Mouse (Mus musculus): ENCODE data around the gene Hapln3.

The Hapln3 gene

DNA sequence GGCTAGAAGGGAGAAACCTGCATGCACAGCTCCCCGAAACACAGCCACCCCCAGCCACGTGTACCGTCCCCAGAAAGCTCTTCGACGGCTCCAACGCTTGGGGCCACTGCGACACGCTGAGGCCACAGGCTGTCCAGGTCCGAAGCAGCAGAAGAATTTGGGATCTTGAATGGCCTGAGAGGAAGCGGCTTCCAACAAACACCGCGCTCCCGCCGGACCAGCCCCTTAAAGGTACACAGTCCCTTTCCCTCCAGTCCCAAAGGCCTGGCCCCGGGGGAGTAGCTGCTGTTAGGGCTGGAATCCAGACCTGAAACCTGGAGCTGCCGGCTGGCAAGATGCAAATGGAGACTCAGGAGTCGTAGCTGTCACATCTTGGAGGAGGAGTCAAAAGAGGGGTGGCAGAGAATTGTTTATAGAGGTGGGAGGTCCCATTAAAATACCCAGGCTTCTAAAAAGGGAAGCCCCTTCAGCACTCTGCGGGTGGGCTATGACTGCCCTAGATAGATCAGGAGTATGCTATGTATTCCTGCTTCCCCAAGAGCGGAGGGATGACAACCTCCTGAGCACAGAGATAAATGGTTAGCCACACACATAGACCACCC lies at the start of gene Hapln3:
TSS of gene Hapln3 (minus strand) at position 176 of the 602 bp plus-strand sequence.
- DNase-seq, result peak; percentile 23

GRCm38 (mm10) chr7:79173800-79174199 lies 43.0 kb upstream of the Hapln3 start:
- no peak for DNase-seq

GRCm38 (mm10) chr7:79171782-79172181 lies 41.0 kb upstream of the Hapln3 start:
- DNase-seq, result peak; percentile 7

DNA sequence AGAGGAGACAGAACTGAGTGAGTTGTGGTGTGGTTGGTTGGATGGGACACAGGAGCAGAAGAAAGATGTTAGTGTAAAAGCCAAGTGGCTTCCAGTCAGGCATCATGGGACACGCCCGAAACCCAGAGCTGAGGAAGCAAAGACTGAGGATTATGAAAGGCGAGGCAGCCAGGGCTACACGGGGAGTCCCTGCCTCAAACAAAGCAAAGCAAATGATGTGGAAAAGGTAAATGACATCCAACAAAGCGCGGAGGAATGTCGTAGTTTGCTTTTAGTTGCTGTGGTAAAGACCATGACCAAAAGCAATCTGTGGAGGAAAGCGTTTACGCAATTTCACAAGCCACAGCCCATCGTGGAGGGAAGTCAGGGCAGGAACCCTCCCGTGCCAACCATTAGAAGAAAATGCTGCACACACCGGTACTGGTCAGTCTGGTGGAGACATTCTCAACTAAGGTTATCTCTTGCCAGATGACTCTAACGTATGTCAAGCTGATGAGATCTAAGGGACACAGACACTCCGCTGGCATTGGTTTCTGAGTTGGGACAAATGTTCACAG lies 36.3 kb upstream of the Hapln3 start:
- DNase-seq, result no peak

GRCm38 (mm10) chr7:79159406-79159805 lies 28.6 kb upstream of the Hapln3 start:
- DNase-seq, result no peak

DNA sequence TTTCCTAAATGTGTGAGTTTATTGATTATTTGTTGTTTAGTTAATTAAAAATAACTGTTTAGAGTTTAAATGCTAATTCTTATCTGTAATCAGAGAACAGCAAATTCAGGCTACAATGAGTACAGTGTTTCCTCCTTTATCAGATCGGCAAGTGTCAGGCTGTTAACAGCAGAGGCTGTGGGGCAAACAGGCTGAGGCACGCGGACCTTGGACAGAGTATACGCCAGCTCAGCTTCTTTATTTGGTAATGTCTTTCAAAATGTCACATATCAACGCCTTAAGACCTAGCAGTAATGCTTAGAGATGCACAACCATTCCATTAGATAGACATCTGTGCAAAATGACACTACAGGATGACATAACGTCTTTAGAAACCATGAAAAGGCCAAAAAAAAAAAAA lies 18.7 kb upstream of the Hapln3 start:
- no peak for DNase-seq

GRCm38 (mm10) chr7:79148711-79149266 lies 18.0 kb upstream of the Hapln3 start, which contains the start of gene Mfge8:
Gene Mfge8 (minus strand): TSS chr7:79149060.
- DNase-seq, result peak; percentile 85

GRCm38 (mm10) chr7:79147931-79148653 lies 17.3 kb upstream of the Hapln3 start:
- no peak for DNase-seq

DNA sequence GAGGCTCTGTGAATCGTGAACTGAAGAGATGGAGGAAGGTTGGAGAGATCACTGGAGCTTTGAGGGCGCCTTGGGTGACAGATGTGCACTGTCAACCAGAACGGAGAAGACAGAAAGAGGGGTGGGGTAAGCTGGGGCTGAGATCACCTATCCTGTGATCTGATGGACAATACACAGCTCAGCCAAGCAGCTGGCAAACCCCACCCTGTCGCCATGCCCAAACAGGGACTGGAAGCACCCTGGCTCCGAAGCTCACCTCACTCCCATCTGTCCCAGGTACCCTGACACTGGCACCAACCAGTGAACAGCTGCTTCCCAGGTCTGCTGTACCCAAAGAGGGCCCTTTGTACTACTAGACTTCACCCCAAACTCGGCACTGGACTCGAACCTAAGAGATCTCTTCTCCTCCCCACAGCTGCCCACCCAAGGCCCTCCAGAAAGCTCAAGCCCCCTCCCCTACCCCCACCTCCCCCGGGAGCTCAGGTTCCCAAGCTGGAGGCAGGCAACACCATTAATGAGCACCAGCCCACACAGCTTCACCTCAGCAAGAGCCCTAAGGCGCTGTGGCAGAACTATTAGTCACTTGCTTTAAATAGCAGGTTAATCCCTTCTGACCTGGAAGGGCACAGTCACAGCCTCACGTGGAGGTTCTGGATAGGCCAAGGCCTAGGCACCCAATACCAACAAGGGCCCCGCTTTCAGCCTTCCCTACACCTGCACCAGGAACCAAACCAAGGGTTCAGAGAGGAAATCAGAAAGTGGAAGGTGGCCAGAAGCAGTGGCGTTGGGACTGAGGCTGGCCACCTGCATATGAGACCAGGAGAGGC lies 16.4 kb upstream of the Hapln3 start:
- DNase-seq, result no peak

- peak; percentile 73 for DNase-seq
Observed at GRCm38 (mm10) chr7:79140897-79141296, 10.1 kb upstream of the Hapln3 start.

DNA sequence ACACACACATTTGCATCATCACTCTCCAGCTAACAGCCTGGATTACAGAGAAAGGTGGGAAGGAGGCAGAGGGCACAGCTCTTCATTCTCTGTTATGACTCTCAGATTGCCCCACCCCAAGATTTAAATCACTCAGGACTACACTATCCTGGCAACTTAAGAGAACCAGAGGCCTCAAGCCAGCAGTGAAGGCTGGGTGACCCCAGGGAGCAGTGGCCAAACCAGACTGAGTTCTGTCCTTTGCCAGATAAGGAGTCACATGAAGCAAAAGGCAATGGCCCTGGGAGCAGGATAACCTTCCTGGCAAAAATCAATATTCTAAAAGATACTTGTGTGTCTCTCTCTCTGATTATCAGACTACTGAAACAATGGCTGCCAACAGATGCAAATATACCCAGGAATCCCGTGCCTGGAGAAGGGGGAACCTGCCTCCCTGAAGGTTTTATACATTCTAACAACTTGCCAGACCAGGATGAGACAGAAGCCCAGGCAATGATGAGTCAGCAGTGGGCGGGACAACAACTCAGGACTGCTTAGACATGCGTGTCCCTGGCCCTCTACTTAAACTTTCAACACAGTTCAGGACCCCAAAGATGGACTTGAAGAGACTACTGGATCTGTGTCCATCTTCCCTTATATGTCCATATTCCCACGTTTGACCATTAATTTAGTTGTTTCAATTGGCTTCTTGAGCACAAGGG lies 9.2 kb upstream of the Hapln3 start:
- DNase-seq, result no peak

DNA sequence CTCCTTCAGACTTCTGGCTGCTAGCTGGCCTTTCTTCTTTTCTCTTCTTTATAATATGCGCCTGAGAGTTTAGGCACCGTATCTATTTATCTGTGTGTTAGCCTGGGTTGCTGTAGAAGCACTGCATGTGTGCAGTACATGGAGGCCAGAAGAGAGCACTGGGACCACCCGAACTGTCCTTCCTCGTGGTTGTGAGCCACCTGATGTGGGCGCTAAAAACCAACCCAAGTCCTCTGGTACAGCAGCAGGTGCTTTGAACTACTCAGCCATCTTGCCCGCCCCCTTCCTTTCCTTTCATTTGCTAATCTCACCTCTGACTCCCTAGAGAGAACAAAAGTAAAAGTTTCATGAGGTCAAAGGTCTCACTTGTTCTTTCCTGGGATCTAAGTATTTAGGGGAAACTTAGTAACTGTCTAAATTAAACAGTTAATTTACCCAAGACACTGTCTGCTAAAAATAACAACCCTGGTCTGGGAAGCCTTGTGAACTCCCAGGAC lies 8.6 kb upstream of the Hapln3 start:
- DNase-seq, result no peak

- DNase-seq, result peak; percentile 11
Observed at GRCm38 (mm10) chr7:79133391-79133790, 2.6 kb upstream of the Hapln3 start.

GRCm38 (mm10) chr7:79130385-79130784 lies 433 bp downstream of the Hapln3 start:
- DNase-seq, result no peak

DNA sequence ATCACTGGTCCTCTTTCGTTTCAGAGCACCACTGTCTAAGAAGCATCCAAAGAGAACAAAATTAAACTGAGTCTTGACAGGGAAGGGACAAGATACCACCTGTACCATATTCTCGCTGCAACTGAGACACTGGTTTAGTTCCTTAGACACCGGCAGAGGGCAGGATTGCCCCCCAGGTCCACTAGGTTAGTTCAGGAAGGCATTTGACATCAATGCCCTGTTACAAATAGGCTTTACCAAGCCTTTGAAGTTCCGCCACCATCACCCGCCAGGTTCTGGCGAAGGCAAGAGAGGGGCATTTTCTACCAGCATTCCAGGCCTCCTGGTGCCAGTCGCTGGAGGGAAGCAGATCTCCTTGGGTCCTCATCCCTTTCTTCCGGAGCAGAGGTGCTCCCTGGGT lies 935 bp downstream of the Hapln3 start:
- DNase-seq, result no peak

- DNase-seq, result no peak
Observed at GRCm38 (mm10) chr7:79123465-79123864, 7.4 kb downstream of the Hapln3 start.

DNA sequence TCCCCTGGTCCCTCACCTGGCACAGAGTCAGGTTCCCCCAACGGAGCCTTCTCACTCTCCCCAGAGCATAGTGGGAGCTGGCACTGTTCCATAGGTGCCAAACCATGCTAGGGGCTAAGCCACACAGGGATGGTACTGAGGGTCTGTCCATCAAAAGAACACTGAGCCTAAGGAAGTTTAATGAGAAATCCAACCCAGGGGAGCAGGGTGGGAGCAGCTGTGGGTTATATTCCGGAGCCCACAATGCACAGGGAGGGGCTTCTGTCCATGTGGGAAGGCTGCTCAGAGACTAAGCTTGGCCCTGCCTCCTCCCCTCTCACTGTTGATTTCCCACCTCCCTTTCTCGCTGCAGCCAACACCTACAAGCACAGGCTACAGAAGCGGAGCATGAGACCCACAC lies 17.0 kb downstream of the Hapln3 start:
- DNase-seq, result no peak

- no peak for DNase-seq
Observed at GRCm38 (mm10) chr7:79096492-79096891, 34.3 kb downstream of the Hapln3 start.

DNA sequence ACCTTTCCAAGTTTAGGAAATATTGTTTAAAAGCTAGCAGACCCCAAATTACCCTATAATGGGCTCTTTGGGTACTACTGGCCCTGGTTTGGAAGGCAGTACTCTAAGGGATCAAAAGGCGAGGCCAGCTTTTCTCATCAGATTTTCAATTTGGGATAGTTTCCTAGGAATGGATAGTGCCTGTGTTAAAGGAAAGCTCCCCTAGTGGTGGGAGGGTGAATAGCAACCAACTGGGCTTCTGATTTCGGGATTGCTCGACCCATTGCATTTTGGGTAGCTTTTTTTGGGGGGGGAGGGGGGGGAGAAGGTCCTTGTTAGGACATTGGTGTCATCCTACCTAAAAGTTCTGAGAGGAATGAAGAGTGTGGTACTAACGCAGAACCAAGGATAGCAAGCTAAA lies 41.7 kb downstream of the Hapln3 start:
- DNase-seq, result no peak

GRCm38 (mm10) chr7:79080572-79081399 lies 50.0 kb downstream of the Hapln3 start:
- peak; percentile 53 for DNase-seq

DNA sequence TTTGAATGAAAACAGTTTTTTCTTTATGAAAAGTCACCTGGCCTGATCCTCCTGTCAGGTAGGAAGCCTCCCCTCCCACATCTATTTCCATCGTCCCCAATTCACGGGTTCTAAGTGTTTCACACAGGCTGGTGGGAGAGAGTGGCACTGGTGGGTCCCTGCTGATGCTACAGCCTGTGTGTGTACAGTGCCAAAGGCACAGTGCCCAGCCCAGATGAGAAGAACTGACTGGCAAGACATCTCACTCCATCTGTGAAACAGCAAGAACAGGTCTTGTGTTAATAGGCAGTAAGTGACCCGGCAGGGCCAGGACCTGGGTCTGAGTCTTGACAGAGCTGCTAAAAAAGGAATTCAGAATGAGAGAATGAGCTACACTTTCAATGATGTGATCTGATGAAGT lies 51.6 kb downstream of the Hapln3 start:
- no peak for DNase-seq

Measured in liver (tissue).